Mouse (Mus musculus) heart, embryonic 14.5 days (tissue): ENCODE measurements around the gene Cntn5. TPM values are rescaled to one million over a fixed set of nuclear protein-coding genes. Genes with fewer than 3 reads are reported as not detected.

Experiments used
- ATAC-seq: fragments of 200-750 bp; cut with Nextera tagmentation; 2 replicates; pipeline ENCODE4 v1.8.0; 2017; ENCODE audit warnings: low read depth, moderate TSS enrichment; ENCODE audit not compliant: insufficient number of reproducible peaks, insufficient read depth, low FRiP score
- H3K27ac ChIP-seq, 2 experiments: fragments of 200-500 bp in 1 of 2; fragments of 300-500 bp in 1 of 2; sonication (generic) in 1 of 2; replicated peaks in 1 of 2; 2 replicates each; pipeline ENCODE4 v1.5.1; 2012 to 2014; ENCODE audit warnings: low read depth in 2 of 2, low read length in 2 of 2, control low read depth in 1 of 2, mild to moderate bottlenecking in 1 of 2, mixed read lengths in 1 of 2; ENCODE audit not compliant: control insufficient read depth in 1 of 2, insufficient read depth in 1 of 2
- H3K27me3 ChIP-seq: fragments of 300-500 bp; sonication (generic); 2 replicates; pipeline ENCODE4 v1.6.1; 2014; ENCODE audit warnings: mild to moderate bottlenecking, low read length, control low read depth; ENCODE audit not compliant: control insufficient read depth, insufficient read depth
- H3K36me3 ChIP-seq: fragments of 300-500 bp; sonication (generic); 2 replicates; pipeline ENCODE4 v1.6.1; 2014; ENCODE audit warnings: mild to moderate bottlenecking, control low read depth, low read length, mixed read lengths; ENCODE audit not compliant: control insufficient read depth, insufficient read depth
- H3K4me1 ChIP-seq, 2 experiments: fragments of 200-500 bp in 1 of 2; fragments of 300-500 bp in 1 of 2; sonication (generic) in 1 of 2; 2 replicates each; pipeline ENCODE4 v1.6.1; 2012 to 2014; ENCODE audit warnings: low read length in 2 of 2, control low read depth in 1 of 2, mixed read lengths in 1 of 2; ENCODE audit not compliant: control insufficient read depth in 2 of 2, insufficient read depth in 2 of 2
- H3K4me2 ChIP-seq: fragments of 300-500 bp; sonication (generic); 2 replicates; pipeline ENCODE4 v1.6.1; 2014; ENCODE audit warnings: mild to moderate bottlenecking, low read length
- H3K4me3 ChIP-seq, 2 experiments: fragments of 200-500 bp in 1 of 2; fragments of 300-500 bp in 1 of 2; sonication (generic) in 1 of 2; 2 replicates each; pipeline ENCODE4 v1.5.1; 2012 to 2014; ENCODE audit warnings: low read length in 2 of 2, mild to moderate bottlenecking in 2 of 2, control low read depth in 1 of 2, low read depth in 1 of 2, moderate library complexity in 1 of 2; ENCODE audit not compliant: control insufficient read depth in 1 of 2, insufficient read depth in 1 of 2
- H3K9ac ChIP-seq: fragments of 300-500 bp; sonication (generic); 2 replicates; pipeline ENCODE4 v1.6.1; 2014; ENCODE audit warnings: mild to moderate bottlenecking, low read length
- H3K9me3 ChIP-seq: fragments of 300-500 bp; sonication (generic); 2 replicates; pipeline ENCODE4 v1.6.1; 2016; ENCODE audit warnings: low read length, control low read depth; ENCODE audit not compliant: control insufficient read depth
- WGBS: fragments of 180-500 bp; shearing (Covaris S2); extraction: QIAGEN DNeasy Blood & Tissue Kit; methylation state at CpG from one replicate; pipeline ENCODE4 v1.1.7; 2014; 5-methylcytosine and 5-hydroxymethylcytosine counted together
- polyA plus RNA-seq: library from polyadenylated mRNA; unstranded; fragments of >200 nt; fragmentation: Nextera tagmentation; extraction: Ambion mirVana; gene quantifications from 2 replicates; pipeline ENCODE4 v1.2.1, GENCODE M21; 2014

Cntn5 gene
- polyA plus RNA-seq, 1 experiment from 2014 or later: 0.65 TPM

GRCm38 (mm10) chr9:10657144-10657748 is 247.3 kb downstream of the Cntn5 start:
- H3K9ac ChIP-seq: no peak overlapping the region
- 80% methylated on average over 4 of the region's 4 CpGs for WGBS
- H3K9me3 ChIP-seq: no peaks in the 10 kb centered on the region
- no peak overlapping the region for H3K27ac ChIP-seq
- no peaks in the 10 kb centered on the region for H3K4me1 ChIP-seq
- no peak overlapping the region for H3K4me2 ChIP-seq
- no peaks in the 10 kb centered on the region for H3K27me3 ChIP-seq
- ATAC-seq: no peak
- no peaks in the 10 kb centered on the region for H3K36me3 ChIP-seq
- no peak overlapping the region for H3K4me3 ChIP-seq

DNA sequence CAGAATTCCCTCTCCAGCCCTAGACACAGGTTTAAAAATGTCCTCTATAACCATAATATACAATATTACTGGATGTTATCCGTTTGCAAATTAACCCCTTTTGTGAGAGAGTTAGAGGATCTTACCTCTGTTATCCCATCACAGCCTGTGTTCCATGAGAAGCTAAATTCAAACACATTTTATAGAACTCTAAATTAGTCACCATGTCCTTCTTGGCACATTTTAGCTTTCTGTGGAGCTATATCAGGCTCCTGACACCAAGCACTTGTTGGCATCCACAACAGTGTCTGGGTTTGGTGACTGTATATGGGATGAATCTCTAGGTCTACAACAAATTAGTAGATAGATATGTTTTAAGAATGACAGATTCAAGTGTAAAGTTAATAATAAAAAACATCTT is 253.9 kb downstream of the Cntn5 start:
- WGBS: 83% methylated on average over 1 of the region's 1 CpGs
- H3K9ac ChIP-seq: no peak overlapping the region
- no peak overlapping the region for H3K4me2 ChIP-seq
- no peak overlapping the region for H3K27ac ChIP-seq
- no peak overlapping the region for H3K4me3 ChIP-seq
- no peaks in the 10 kb centered on the region for H3K36me3 ChIP-seq
- no peaks in the 10 kb centered on the region for H3K9me3 ChIP-seq
- H3K27me3 ChIP-seq: no peaks in the 10 kb centered on the region
- ATAC-seq: no peak
- H3K4me1 ChIP-seq: no peaks in the 10 kb centered on the region

- Histone ChIP-seq H3K4me2 (no peak overlapping the region), H3K4me1 (peaks cover 2 to 7% of the 10 kb centered on the region in 2 experiments; a peak in 2 of 4 replicates), H3K4me3 (no peak overlapping the region), H3K36me3 (no peaks in the 10 kb centered on the region), H3K27ac (no peak overlapping the region), H3K27me3 (no peaks in the 10 kb centered on the region), H3K9me3 (no peaks in the 10 kb centered on the region), H3K9ac (no peak overlapping the region)
- ATAC-seq: no peak
- 77% methylated on average over 5 of the region's 5 CpGs for WGBS
These were observed 258.6 kb downstream of the Cntn5 start for GRCm38 (mm10) chr9:10645951-10646350.

DNA sequence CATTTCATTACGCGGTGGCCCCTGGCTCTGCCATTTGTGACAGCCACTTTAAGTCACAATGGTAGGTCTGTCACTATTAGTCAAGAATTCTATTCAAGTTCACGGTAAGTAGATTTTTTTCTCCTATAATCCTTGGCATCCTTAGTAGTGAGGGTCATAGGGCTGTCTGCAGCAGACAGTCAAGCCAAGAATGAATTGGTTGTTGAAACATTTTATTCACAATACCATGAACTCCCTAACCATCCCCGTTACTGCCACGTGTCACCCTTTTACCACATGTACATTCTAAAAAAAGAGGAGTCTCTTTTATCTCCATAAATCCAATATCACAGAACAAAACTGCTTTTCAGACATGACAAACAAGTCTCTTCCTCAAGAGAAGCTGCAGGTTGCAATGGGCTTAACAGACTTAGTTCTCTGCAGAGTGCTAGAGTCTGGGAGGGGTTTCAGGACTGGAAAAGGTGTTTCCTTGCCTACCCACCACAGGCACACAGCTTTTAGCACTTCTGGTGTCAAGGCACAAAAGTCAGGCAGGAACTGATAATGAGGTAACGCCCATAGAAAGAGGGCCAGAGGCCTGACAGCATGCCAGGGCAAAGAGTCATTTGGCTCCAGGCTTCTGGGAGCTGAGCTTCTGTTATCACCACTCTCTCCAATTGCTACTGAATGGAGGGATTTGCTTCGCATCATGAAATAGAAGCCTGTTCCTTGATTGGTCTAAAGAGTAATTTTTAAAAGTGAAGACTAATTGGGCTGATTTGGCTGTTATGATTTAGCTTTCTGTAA is 259.3 kb downstream of the Cntn5 start:
- Histone ChIP-seq H3K27ac (no peak overlapping the region), H3K4me1 (peaks cover 2 to 7% of the 10 kb centered on the region in 2 experiments; a peak in 2 of 4 replicates), H3K4me3 (no peak overlapping the region), H3K4me2 (no peak overlapping the region), H3K9me3 (no peaks in the 10 kb centered on the region), H3K9ac (no peak overlapping the region), H3K27me3 (no peaks in the 10 kb centered on the region), H3K36me3 (no peaks in the 10 kb centered on the region)
- no peak for ATAC-seq
- WGBS: 28% methylated on average over 7 of the region's 7 CpGs

DNA sequence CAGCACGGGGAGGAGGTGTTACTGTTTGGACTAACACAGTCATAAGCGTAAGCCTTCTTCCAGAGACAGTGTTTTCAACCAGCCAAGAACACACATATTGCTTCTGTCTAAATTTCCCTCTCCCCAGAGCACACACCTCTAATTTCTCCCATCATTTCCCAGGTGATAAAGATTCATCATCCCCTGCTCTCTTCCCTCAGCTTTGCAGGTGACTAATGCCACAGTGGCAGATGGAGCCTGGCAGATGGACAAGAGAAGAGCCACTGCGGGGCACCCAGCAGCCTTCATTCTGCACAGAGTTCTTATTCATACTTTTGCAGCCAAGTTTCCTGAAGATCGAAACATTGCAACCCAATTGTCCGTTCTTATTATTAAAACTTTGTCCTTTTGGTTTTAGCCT is 286.5 kb downstream of the Cntn5 start:
- Histone ChIP-seq H3K4me2 (no peak overlapping the region), H3K27ac (no peak overlapping the region), H3K9me3 (no peaks in the 10 kb centered on the region), H3K9ac (no peak overlapping the region), H3K36me3 (no peaks in the 10 kb centered on the region), H3K4me3 (no peak overlapping the region), H3K27me3 (no peaks in the 10 kb centered on the region), H3K4me1 (no peaks in the 10 kb centered on the region)
- no peak for ATAC-seq
- 80% methylated on average over 5 of the region's 5 CpGs for WGBS

- Histone ChIP-seq H3K27me3 (no peaks in the 10 kb centered on the region), H3K4me3 (no peak overlapping the region), H3K27ac (no peak overlapping the region), H3K36me3 (no peaks in the 10 kb centered on the region), H3K4me1 (no peaks in the 10 kb centered on the region), H3K9me3 (no peaks in the 10 kb centered on the region), H3K9ac (no peak overlapping the region), H3K4me2 (no peak overlapping the region)
- 76% methylated on average over 7 of the region's 7 CpGs for WGBS
- no peak for ATAC-seq
These were observed 329.0 kb downstream of the Cntn5 start for GRCm38 (mm10) chr9:10575346-10576241.

GRCm38 (mm10) chr9:10569830-10570229 is 334.7 kb downstream of the Cntn5 start:
- no peaks in the 10 kb centered on the region for H3K9me3 ChIP-seq
- ATAC-seq: no peak
- H3K4me3 ChIP-seq: no peak overlapping the region

More at GRCm38 (mm10) chr9:10569830-10570229, 334.7 kb downstream of the Cntn5 start:
- Histone ChIP-seq H3K27ac (no peak overlapping the region), H3K4me1 (no peaks in the 10 kb centered on the region), H3K36me3 (no peaks in the 10 kb centered on the region), H3K4me2 (no peak overlapping the region), H3K27me3 (no peaks in the 10 kb centered on the region), H3K9ac (no peak overlapping the region)
